Mouse (Mus musculus) stomach, embryonic 14.5 days (tissue): ENCODE results near the gene Olfr1370. TPM values are rescaled to one million over a fixed set of nuclear protein-coding genes. Genes with fewer than 3 reads are reported as not detected.
"Not testable (repeated sequence)": the region's sequence is repeated elsewhere in the genome, so short reads cannot be mapped to it uniquely, and the experiment has no call there.

Experiments
- ATAC-seq: fragments of 200-750 bp; cut with Nextera tagmentation; 2 replicates; pipeline ENCODE4 v1.8.0; 2017; ENCODE audit warnings: low read depth, moderate TSS enrichment; ENCODE audit not compliant: insufficient number of reproducible peaks, insufficient read depth, low FRiP score
- H3K27ac ChIP-seq: fragments of 300-500 bp; sonication (generic); 2 replicates; pipeline ENCODE4 v1.5.1; 2014; ENCODE audit warnings: mild to moderate bottlenecking, low read length, moderate library complexity, mixed read lengths
- H3K27me3 ChIP-seq: fragments of 300-500 bp; sonication (generic); 2 replicates; pipeline ENCODE4 v1.6.1; 2014; ENCODE audit warnings: low read length, control low read depth, mixed read lengths; ENCODE audit not compliant: control insufficient read depth, insufficient read depth
- H3K36me3 ChIP-seq: fragments of 300-500 bp; sonication (generic); 2 replicates; pipeline ENCODE4 v1.6.1; 2014; ENCODE audit warnings: mild to moderate bottlenecking, control low read depth, low read length, moderate library complexity, mixed read lengths; ENCODE audit not compliant: control insufficient read depth, insufficient read depth
- H3K4me1 ChIP-seq: fragments of 300-500 bp; sonication (generic); 2 replicates; pipeline ENCODE4 v1.6.1; 2014; ENCODE audit warnings: low read length, control low read depth, mixed read lengths; ENCODE audit not compliant: control insufficient read depth, insufficient read depth
- H3K4me2 ChIP-seq: fragments of 300-500 bp; sonication (generic); replicated peaks from 2 replicates; pipeline ENCODE4 v1.6.1; 2014; ENCODE audit warnings: low read depth, low read length, control low read depth
- H3K4me3 ChIP-seq: fragments of 300-500 bp; sonication (generic); 2 replicates; pipeline ENCODE4 v1.5.1; 2014; ENCODE audit warnings: low read depth, low read length, control low read depth
- H3K9ac ChIP-seq: fragments of 300-500 bp; sonication (generic); replicated peaks from 2 replicates; pipeline ENCODE4 v1.6.1; 2014; ENCODE audit warnings: low read depth, mild to moderate bottlenecking, control low read depth, low read length, moderate library complexity, mixed read lengths
- H3K9me3 ChIP-seq: fragments of 300-500 bp; sonication (generic); 2 replicates; pipeline ENCODE4 v1.6.1; 2016; ENCODE audit warnings: low read depth, low read length, control low read depth; ENCODE audit not compliant: control insufficient read depth
- WGBS: fragments of 180-500 bp; shearing (Covaris S2); extraction: QIAGEN DNeasy Blood & Tissue Kit; methylation state at CpG from one replicate; pipeline ENCODE4 v1.1.7; 2014; 5-methylcytosine and 5-hydroxymethylcytosine counted together
- polyA plus RNA-seq: library from polyadenylated mRNA; unstranded; fragments of >200 nt; fragmentation: Nextera tagmentation; extraction: Ambion mirVana; gene quantifications from 2 replicates; pipeline ENCODE4 v1.2.1, GENCODE M21; 2014

The Olfr1370 gene
- polyA plus RNA-seq, result not detected in 2 replicates

DNA sequence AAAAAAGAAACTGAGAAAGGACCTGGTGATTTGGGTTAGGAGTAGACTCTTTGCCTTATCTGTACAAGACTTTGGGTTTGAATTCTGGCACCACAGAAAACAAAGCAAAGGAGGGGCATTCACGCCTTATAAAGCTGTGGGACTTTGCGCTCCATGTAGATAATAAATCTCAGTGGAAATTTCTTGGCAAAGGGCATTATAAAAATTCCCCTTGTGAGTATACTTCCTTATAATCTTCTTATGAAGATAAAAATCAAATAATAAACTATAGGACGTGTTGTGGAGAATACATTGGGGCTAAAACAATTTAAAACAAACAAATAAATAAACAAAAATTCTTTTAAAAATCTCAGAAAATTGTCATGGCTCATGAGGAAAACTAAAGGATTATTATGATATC lies at the start of gene Olfr1370:
Gene Olfr1370 (minus strand): TSS at position 101 of the 400 bp plus-strand sequence.
- no peak within 1 kb of the TSS for H3K4me3 ChIP-seq
- H3K27me3 ChIP-seq, result no peaks in the 10 kb centered on the region
- 74% methylated on average over 3 of the region's 3 CpGs for WGBS
- no peaks in the 10 kb centered on the region for H3K9me3 ChIP-seq
- H3K27ac ChIP-seq, result no peak within 1 kb of the TSS
- no peak within 1 kb of the TSS for H3K4me2 ChIP-seq
- H3K4me1 ChIP-seq, result no peaks in the 10 kb centered on the region
- no peaks in the 10 kb centered on the region for H3K36me3 ChIP-seq
- no peak for ATAC-seq
- H3K9ac ChIP-seq, result no peak within 1 kb of the TSS

DNA sequence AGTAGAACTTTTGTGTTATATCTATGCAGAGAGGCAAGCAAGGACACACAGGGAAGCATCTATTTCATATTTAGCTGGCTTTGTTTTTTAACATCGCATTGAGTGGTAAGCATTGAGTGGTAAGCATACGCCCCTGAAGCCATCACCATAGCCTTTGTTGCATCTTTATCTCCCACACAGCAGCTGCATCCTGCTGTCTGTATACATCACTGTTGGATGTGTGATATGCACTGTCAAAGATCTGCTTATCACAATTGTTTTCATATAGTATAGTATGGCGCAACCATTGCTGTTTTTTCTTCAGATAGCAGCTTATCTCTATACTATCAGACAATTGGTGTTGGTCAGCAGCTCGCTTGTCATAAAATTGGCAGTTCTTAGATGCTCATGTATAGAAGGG lies 39.4 kb upstream of the Olfr1370 start:
- H3K9me3 ChIP-seq, result no peaks in the 10 kb centered on the region
- WGBS, result 75% methylated on average over 4 of the region's 4 CpGs
- H3K27me3 ChIP-seq, result no peaks in the 10 kb centered on the region
- no peak overlapping the region for H3K4me2 ChIP-seq
- no peaks in the 10 kb centered on the region for H3K4me1 ChIP-seq
- H3K36me3 ChIP-seq, result no peaks in the 10 kb centered on the region
- ATAC-seq, result no peak
- H3K27ac ChIP-seq, result no peak overlapping the region
- H3K9ac ChIP-seq, result no peak overlapping the region
- no peak overlapping the region for H3K4me3 ChIP-seq

DNA sequence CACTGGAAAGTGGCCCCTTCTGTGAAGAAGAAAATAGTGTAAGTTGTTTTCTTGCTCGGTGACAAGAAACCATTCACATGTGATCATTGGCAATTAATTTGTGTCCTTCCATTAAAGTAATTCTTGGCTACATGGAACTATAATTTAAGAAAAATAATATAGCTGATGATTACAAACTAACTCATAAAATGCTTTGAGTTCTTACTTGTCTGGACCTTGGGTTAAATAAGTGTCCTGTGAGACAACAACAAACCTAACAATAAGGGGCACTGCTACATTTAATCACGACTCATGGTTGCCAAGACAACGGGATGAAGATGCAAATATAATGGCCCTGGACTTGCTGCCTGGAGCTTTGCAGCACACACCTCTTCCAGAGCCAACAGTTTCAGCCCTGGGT lies 36.4 kb upstream of the Olfr1370 start, which contains the start of gene Olfr1369-ps1:
Gene Olfr1369-ps1 (plus strand): TSS at position 301 of the 400 bp plus-strand sequence.
- not testable (repeated sequence) for H3K27me3 ChIP-seq, H3K4me2 ChIP-seq, H3K36me3 ChIP-seq, H3K27ac ChIP-seq, H3K4me3 ChIP-seq, ATAC-seq, H3K9me3 ChIP-seq, H3K4me1 ChIP-seq, H3K9ac ChIP-seq
- WGBS, result 78% methylated on average over 3 of the region's 3 CpGs

DNA sequence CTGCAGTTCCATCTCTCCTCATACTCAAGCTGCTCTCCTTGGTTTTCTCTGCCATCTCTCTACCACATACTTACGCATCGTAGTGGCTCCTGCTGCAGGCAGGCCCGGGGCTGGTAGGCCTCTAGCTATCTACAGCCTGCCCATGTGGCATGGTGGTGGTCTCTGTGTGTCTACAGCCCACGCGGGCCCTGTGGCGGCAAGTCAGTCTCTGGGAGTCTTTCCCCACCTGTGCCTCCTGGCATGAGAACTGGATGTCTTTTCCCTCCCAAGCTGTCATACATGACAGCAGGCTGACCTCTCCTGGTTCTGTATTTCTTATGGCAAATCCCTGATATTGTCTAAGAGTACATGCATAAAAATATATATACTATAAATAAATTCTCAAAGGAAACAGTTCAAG lies 35.7 kb upstream of the Olfr1370 start:
- no peaks in the 10 kb centered on the region for H3K36me3 ChIP-seq
- no peaks in the 10 kb centered on the region for H3K9me3 ChIP-seq
- 93% methylated on average over 6 of the region's 6 CpGs for WGBS
- H3K4me3 ChIP-seq, result no peak overlapping the region
- H3K27me3 ChIP-seq, result no peaks in the 10 kb centered on the region
- no peaks in the 10 kb centered on the region for H3K4me1 ChIP-seq
- ATAC-seq, result no peak
- H3K27ac ChIP-seq, result no peak overlapping the region
- H3K9ac ChIP-seq, result no peak overlapping the region
- H3K4me2 ChIP-seq, result no peak overlapping the region

DNA sequence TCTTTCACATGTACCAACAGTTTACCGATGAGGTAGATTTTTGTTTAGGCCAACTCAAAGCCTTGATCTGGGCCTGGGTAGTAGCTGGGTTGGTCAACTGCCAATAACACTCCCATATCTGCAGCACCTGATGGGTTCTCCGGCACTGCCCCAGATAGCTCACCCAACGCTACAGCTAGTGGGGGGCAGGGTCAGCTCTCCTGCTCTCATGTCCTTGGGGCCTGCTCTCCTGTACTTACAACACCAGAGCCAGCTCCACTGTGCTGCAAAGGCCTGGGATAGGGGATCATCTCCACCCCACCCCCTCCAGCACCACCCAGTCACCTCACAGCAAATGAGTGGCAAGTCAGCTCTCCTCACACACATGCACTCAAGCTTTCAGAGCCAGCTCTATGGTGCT lies 35.0 kb upstream of the Olfr1370 start:
- H3K4me1 ChIP-seq, result no peaks in the 10 kb centered on the region
- ATAC-seq, result peak; percentile 10; the same call in 1 of the 2 replicates
- H3K4me2 ChIP-seq, result no peak overlapping the region
- no peak overlapping the region for H3K27ac ChIP-seq
- WGBS, result 90% methylated on average over 3 of the region's 3 CpGs
- H3K4me3 ChIP-seq, result no peak overlapping the region
- no peaks in the 10 kb centered on the region for H3K27me3 ChIP-seq
- H3K9ac ChIP-seq, result no peak overlapping the region
- H3K9me3 ChIP-seq, result no peaks in the 10 kb centered on the region
- no peaks in the 10 kb centered on the region for H3K36me3 ChIP-seq

DNA sequence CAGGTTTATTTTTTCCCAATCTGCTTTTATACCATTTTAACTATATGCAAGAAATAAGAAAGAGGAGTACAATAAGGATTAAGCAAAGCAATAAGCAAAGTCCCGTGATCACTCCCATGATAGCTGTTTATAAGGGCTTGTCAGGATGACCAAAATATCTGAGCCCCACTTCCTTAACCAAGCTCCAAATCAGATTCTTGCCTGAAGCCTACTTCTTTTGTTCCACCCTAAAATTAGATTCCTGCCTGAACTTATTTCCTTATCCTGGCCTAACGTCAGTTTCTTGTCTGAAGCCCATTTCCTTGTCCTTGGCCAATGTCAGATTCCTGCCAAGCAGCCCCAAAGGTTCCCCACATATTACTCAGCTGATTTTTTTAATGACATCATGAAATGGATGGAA lies 7.9 kb upstream of the Olfr1370 start:
- H3K27me3 ChIP-seq, result no peaks in the 10 kb centered on the region
- no peak for ATAC-seq
- H3K4me1 ChIP-seq, result no peaks in the 10 kb centered on the region
- H3K9me3 ChIP-seq, result no peaks in the 10 kb centered on the region
- no peak overlapping the region for H3K9ac ChIP-seq
- 74% methylated on average over 2 of the region's 2 CpGs for WGBS
- H3K4me2 ChIP-seq, result no peak overlapping the region
- H3K4me3 ChIP-seq, result no peak overlapping the region
- no peaks in the 10 kb centered on the region for H3K36me3 ChIP-seq
- H3K27ac ChIP-seq, result no peak overlapping the region

DNA sequence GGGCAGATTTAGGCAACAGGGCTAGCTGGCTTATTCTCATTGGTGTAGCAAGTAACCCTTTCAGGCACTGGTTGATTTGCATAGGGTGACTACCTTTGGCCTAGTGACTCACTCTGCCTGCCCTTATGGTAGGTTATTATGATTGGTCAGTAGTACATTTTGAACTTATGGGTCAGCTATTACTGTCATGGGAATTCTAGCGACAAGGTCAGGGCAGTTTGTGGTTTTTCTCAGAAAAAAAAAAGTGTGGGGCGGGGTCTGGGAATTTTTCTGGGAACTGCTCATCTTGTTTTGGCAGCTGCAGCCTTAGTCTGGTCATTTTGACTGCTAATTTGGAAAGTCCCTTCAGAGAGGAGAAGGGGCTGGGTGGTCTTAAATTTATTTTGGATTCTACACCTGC lies 8.7 kb downstream of the Olfr1370 start:
- Histone ChIP-seq H3K9ac (no peak overlapping the region), H3K36me3 (no peaks in the 10 kb centered on the region), H3K4me1 (no peaks in the 10 kb centered on the region), H3K27me3 (no peaks in the 10 kb centered on the region), H3K4me3 (no peak overlapping the region), H3K4me2 (no peak overlapping the region), H3K27ac (no peak overlapping the region), H3K9me3 (no peaks in the 10 kb centered on the region)
- 74% methylated on average over 2 of the region's 2 CpGs for WGBS
- ATAC-seq, result no peak

DNA sequence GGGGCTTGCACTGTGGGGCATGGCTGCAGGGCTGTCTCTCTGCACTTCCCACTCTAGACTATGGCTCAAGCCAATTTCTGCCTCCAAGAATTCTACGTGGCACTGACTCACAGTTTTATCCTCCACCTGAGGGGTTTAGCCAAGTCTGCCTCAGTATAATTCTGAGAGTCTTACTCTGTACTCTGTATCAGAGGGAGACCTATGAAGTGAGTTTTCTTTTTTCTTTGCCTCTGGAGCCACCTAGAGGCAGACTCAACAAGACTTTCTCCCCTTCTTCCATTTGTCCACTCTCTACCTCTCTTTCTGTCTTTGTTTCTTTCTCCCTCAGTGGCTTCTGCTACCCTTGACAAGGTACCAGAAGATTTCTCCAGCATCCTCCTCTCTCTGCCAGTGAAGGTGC lies 24.6 kb downstream of the Olfr1370 start:
- Histone ChIP-seq H3K4me1 (no peaks in the 10 kb centered on the region), H3K4me2 (no peak overlapping the region), H3K27me3 (no peaks in the 10 kb centered on the region), H3K9me3 (no peaks in the 10 kb centered on the region), H3K4me3 (no peak overlapping the region), H3K9ac (no peak overlapping the region), H3K36me3 (no peaks in the 10 kb centered on the region), H3K27ac (no peak overlapping the region)
- ATAC-seq, result no peak
- WGBS, result 47% methylated on average over 1 of the region's 1 CpGs

DNA sequence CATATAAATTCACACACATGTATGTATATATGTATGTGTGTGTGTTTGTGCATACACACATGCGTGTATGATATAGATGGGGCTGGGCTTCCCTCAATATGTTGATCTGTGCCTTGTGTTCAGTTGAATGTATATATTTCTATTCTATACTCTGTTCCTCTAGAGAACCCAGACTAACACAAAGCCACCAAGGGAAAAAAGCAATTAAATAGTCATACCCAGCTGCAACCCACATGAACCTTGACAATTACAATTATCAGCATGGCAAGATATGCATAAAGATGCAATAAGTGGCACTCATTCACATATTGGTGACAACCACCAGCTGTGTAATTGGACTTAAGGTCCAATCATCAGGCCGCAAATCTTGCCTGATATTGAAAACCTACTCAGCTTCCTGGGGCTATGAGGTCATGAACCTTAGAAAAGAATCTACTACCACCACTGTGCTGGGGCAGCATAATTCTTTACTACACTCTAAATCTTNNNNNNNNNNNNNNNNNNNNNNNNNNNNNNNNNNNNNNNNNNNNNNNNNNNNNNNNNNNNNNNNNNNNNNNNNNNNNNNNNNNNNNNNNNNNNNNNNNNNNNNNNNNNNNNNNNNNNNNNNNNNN lies 34.1 kb downstream of the Olfr1370 start:
- no peak overlapping the region for H3K4me2 ChIP-seq
- H3K4me3 ChIP-seq, result no peak overlapping the region
- no peak overlapping the region for H3K27ac ChIP-seq
- H3K9ac ChIP-seq, result no peak overlapping the region
- ATAC-seq, result no peak
- no peaks in the 10 kb centered on the region for H3K36me3 ChIP-seq
- no peaks in the 10 kb centered on the region for H3K27me3 ChIP-seq
- no peaks in the 10 kb centered on the region for H3K9me3 ChIP-seq
- no peaks in the 10 kb centered on the region for H3K4me1 ChIP-seq
- 91% methylated on average over 2 of the region's 2 CpGs for WGBS
